In genomic region chr19:18652592-18652991, GRCm38 (mm10) we compare ENCODE assay signal across 12 mouse cellular contexts. TPM values are rescaled to one million over a fixed set of nuclear protein-coding genes. Genes with fewer than 3 reads are reported as not detected.
DNase-seq lines count a peak whose midpoint lies in the region; ATAC-seq and TF ChIP-seq lines count a peak whose summit lies in the region.
"Had no signal": no experiment of that assay in that cellular context is flagged by ENCODE, and none has a peak within 500 bp of the region (broad histone marks: within the 10 kb centered on the region; RNA-seq: fewer than 3 reads in every experiment).

No protein-coding gene starts in this region.

- no peak for TF ChIP-seq CTCF in midbrain, postnatal 0 days (IDR thresholded peaks at IDR 0.05)
- no peak for TF ChIP-seq CTCF in cerebellum, adult 2 months (IDR thresholded peaks at IDR 0.05; ENCODE audit: borderline replicate concordance, insufficient read depth, low read depth, low read length)
- no peak for TF ChIP-seq CTCF in layer of hippocampus, adult 2 months (conservative IDR thresholded peaks at IDR 0.05)

- H3K27me3 ChIP-seq in midbrain, postnatal 0 days (ENCODE audit: insufficient read depth, low read length) = no peaks in the 10 kb centered on the region
- no peaks in the 10 kb centered on the region for H3K27me3 ChIP-seq in midbrain, embryonic 14.5 days (ENCODE audit: control insufficient read depth, insufficient read depth, low read length)
- H3K27me3 ChIP-seq in cerebellum, adult 2 months (ENCODE audit: control insufficient read depth, insufficient read depth, low read length) = no peaks in the 10 kb centered on the region
- H3K27me3 ChIP-seq: embryonic facial prominence, embryonic 12.5 days; liver, embryonic 12.5 days had no signal

- H3K4me2 ChIP-seq in midbrain, postnatal 0 days (ENCODE audit: low read depth, low read length, poor library complexity, severe bottlenecking) = no peak overlapping the region
- no peak overlapping the region for H3K4me2 ChIP-seq in midbrain, embryonic 14.5 days (ENCODE audit: low read length)
- H3K4me2 ChIP-seq: embryonic facial prominence, embryonic 12.5 days; liver, embryonic 12.5 days had no signal

- 74% methylated on average over 4 of the region's 4 CpGs for WGBS in midbrain, postnatal 0 days
- 89% methylated on average over 4 of the region's 4 CpGs for WGBS in midbrain, embryonic 14.5 days
- 9% methylated on average over 4 of the region's 4 CpGs for WGBS in cerebellum, adult 2 months

- H3K9me3 ChIP-seq in midbrain, postnatal 0 days (ENCODE audit: low read length) = no peaks in the 10 kb centered on the region
- no peaks in the 10 kb centered on the region for H3K9me3 ChIP-seq in midbrain, embryonic 14.5 days (ENCODE audit: control insufficient read depth, low read length)
- H3K9me3 ChIP-seq: embryonic facial prominence, embryonic 12.5 days; liver, embryonic 12.5 days had no signal

- H3K4me1 ChIP-seq in midbrain, postnatal 0 days (ENCODE audit: insufficient read depth, low read length) = no peaks in the 10 kb centered on the region
- H3K4me1 ChIP-seq in midbrain, embryonic 14.5 days (ENCODE audit: control insufficient read depth, insufficient read depth, low read length) = no peaks in the 10 kb centered on the region
- peaks cover 17% of the 10 kb centered on the region; the same call in 1 of the 2 replicates for H3K4me1 ChIP-seq in cerebellum, adult 2 months (ENCODE audit: control insufficient read depth, insufficient read depth, low read length)
- H3K4me1 ChIP-seq: embryonic facial prominence, embryonic 12.5 days had no signal

- peak; percentile 31 to 45 for DNase-seq in heart, adult 18-20 months
- no peak for DNase-seq in heart, adult 8-10 months (ENCODE audit: low spot score)
- peak; percentile 71 for DNase-seq in midbrain, postnatal 0 days (ENCODE audit: low spot score)
- no peak for DNase-seq in midbrain, embryonic 14.5 days
- peak; percentile 87 to 95 for DNase-seq in cerebellum, adult 2 months
- DNase-seq in thymus, postnatal 14 days = no peak
- no peak for DNase-seq in layer of hippocampus, adult 2 months (ENCODE audit: low spot score in 2 of 2)
- no peak for DNase-seq in spleen, postnatal 4 days (ENCODE audit: low spot score in 2 of 2)
- DNase-seq: forebrain, postnatal 0 days had no signal

- no peak for TF ChIP-seq POLR2A in cerebellum, adult 2 months (IDR thresholded peaks at IDR 0.05; ENCODE audit: borderline replicate concordance, insufficient read depth, low read length)

- no peak overlapping the region for H3K27ac ChIP-seq in midbrain, postnatal 0 days (ENCODE audit: low read depth, low read length)
- H3K27ac ChIP-seq in midbrain, embryonic 14.5 days (replicated peaks; ENCODE audit: low read depth, low read length) = no peak overlapping the region
- no peak overlapping the region for H3K27ac ChIP-seq in cerebellum, adult 2 months (ENCODE audit: insufficient read depth, low read length)
- no peak overlapping the region for H3K27ac ChIP-seq in layer of hippocampus, adult 2 months
- H3K27ac ChIP-seq: embryonic facial prominence, embryonic 12.5 days; liver, embryonic 12.5 days had no signal

- no peak overlapping the region for H3K9ac ChIP-seq in midbrain, postnatal 0 days (replicated peaks; ENCODE audit: low read length, poor library complexity, severe bottlenecking)
- no peak overlapping the region for H3K9ac ChIP-seq in midbrain, embryonic 14.5 days (replicated peaks; ENCODE audit: low read length)
- H3K9ac ChIP-seq: embryonic facial prominence, embryonic 12.5 days; forebrain, postnatal 0 days; liver, embryonic 12.5 days had no signal

- no peak overlapping the region for H3K4me3 ChIP-seq in midbrain, postnatal 0 days (ENCODE audit: low read depth, low read length)
- H3K4me3 ChIP-seq in midbrain, embryonic 14.5 days (replicated peaks; ENCODE audit: low read depth, low read length) = no peak overlapping the region
- no peak overlapping the region for H3K4me3 ChIP-seq in cerebellum, adult 2 months (replicated peaks; ENCODE audit: insufficient read depth, low read depth, low read length)
- H3K4me3 ChIP-seq in layer of hippocampus, adult 2 months = no peak overlapping the region
- H3K4me3 ChIP-seq: embryonic facial prominence, embryonic 12.5 days; liver, embryonic 12.5 days had no signal

- no peaks in the 10 kb centered on the region for H3K36me3 ChIP-seq in midbrain, postnatal 0 days (ENCODE audit: insufficient read depth, low read length)
- H3K36me3 ChIP-seq in midbrain, embryonic 14.5 days (ENCODE audit: control insufficient read depth, insufficient read depth, low read length) = no peaks in the 10 kb centered on the region
- H3K36me3 ChIP-seq: embryonic facial prominence, embryonic 12.5 days; liver, embryonic 12.5 days had no signal

- no peak for ATAC-seq in midbrain, postnatal 0 days (ENCODE audit: low FRiP score)
- ATAC-seq in midbrain, embryonic 14.5 days (ENCODE audit: low FRiP score, low TSS enrichment) = no peak
- ATAC-seq: forebrain, postnatal 0 days; intestine, embryonic 16.5 days; liver, embryonic 12.5 days had no signal

RNA-seq across cellular contexts. Expression of gene Carnmt1, which starts 18.0 kb away (rescaled TPM):
- 10 to 100 TPM; 37.7 to 38.9 TPM for total RNA-seq in heart, adult 18-20 months (2021)
- total RNA-seq in heart, adult 8-10 months (2022) = 10 to 100 TPM; 32.4 to 40.6 (median 35.7) TPM
- total RNA-seq in midbrain, postnatal 0 days (2014; rRNA removed) = 8.2 and 10.7 TPM in 2 replicates
- polyA plus RNA-seq in midbrain, postnatal 0 days (2015; fragmentation: Nextera tagmentation; extraction: Ambion mirVana) = 9.8 and 11.5 TPM in 2 replicates
- 18.0 and 18.4 TPM in 2 replicates for polyA plus RNA-seq in midbrain, embryonic 14.5 days (2014; fragmentation: Nextera tagmentation; extraction: Ambion mirVana)
- polyA plus RNA-seq in cerebellum, adult 2 months (2012; rRNA removed) = 7.7 and 8.2 TPM in 2 replicates
- total RNA-seq in layer of hippocampus, adult 2 months (2021) = 10 to 100 TPM; 11.3 to 13.1 TPM

RNA-seq across cellular contexts. Expression of gene Nmrk1, which starts 20.8 kb away (rescaled TPM):
- total RNA-seq in heart, adult 18-20 months (2021) = 1 to 10 TPM; 2.9 to 3.4 TPM
- 1 to 10 TPM; 2.7 to 4.6 (median 3.7) TPM for total RNA-seq in heart, adult 8-10 months (2022)
- 3.4 and 3.9 TPM in 2 replicates for total RNA-seq in midbrain, postnatal 0 days (2014; rRNA removed)
- polyA plus RNA-seq in midbrain, postnatal 0 days (2015; fragmentation: Nextera tagmentation; extraction: Ambion mirVana) = 3.9 and 4.3 TPM in 2 replicates
- 4.8 and 6.9 TPM in 2 replicates for polyA plus RNA-seq in midbrain, embryonic 14.5 days (2014; fragmentation: Nextera tagmentation; extraction: Ambion mirVana)
- polyA plus RNA-seq in cerebellum, adult 2 months (2012; rRNA removed) = 10.7 and 10.8 TPM in 2 replicates
- 10 to 100 TPM in 1 of 2 experiments, 1 to 10 TPM in 1; 8.6 to 10.3 TPM for total RNA-seq in layer of hippocampus, adult 2 months (2021)

RNA-seq across cellular contexts. Expression of gene Ostf1, which starts 21.0 kb away (rescaled TPM):
- 10 to 100 TPM; 34.3 to 36.7 TPM for total RNA-seq in heart, adult 18-20 months (2021)
- total RNA-seq in heart, adult 8-10 months (2022) = 10 to 100 TPM; 30.6 to 37.0 (median 33.3) TPM
- 17.7 and 22.7 TPM in 2 replicates for total RNA-seq in midbrain, postnatal 0 days (2014; rRNA removed)
- polyA plus RNA-seq in midbrain, postnatal 0 days (2015; fragmentation: Nextera tagmentation; extraction: Ambion mirVana) = 32.8 and 37.6 TPM in 2 replicates
- polyA plus RNA-seq in midbrain, embryonic 14.5 days (2014; fragmentation: Nextera tagmentation; extraction: Ambion mirVana) = 28.5 and 40.7 TPM in 2 replicates
- polyA plus RNA-seq in cerebellum, adult 2 months (2012; rRNA removed) = 26.4 and 29.0 TPM in 2 replicates
- 10 to 100 TPM; 28.1 to 28.9 TPM for total RNA-seq in layer of hippocampus, adult 2 months (2021)

Comparison
In these comparisons a context has a peak if more than half of its experiments do, and no peak if none do; other contexts are left out.
1. DNase-seq: peak in heart, adult 18-20 months (2 of 2), midbrain, postnatal 0 days (single experiment) and cerebellum, adult 2 months (2 of 2); none in heart, adult 8-10 months (single experiment), midbrain, embryonic 14.5 days (single experiment), thymus, postnatal 14 days (single experiment), layer of hippocampus, adult 2 months (0 of 2) and spleen, postnatal 4 days (0 of 2).